Mouse (Mus musculus) megakaryocyte, embryonic 14.5 days (primary cell): ENCODE measurements around the gene Rnf144a.

ENCODE experiments used
- FLI1 ChIP-seq: IDR thresholded peaks from 2 replicates; pipeline ENCODE4 v1.6.1; 2012; ENCODE audit warnings: low read length, inconsistent platforms, mixed read lengths
- GATA1 ChIP-seq: IDR thresholded peaks from 3 replicates; pipeline ENCODE4 v1.6.1; 2012; ENCODE audit warnings: mixed read lengths, low read length, inconsistent platforms, borderline replicate concordance

- TF ChIP-seq GATA1 (no peak), FLI1 (no peak)
Observed at GRCm38 (mm10) chr12:26329756-26330155, 85.3 kb downstream of the Rnf144a start.
